Mouse (Mus musculus) lung, adult 2 months (tissue): ENCODE results near the gene Selenbp2.
"Not testable (repeated sequence)": the region's sequence is repeated elsewhere in the genome, so short reads cannot be mapped to it uniquely, and the experiment has no call there.

ENCODE experiments used
- CTCF ChIP-seq: fragments of 200-500 bp; IDR thresholded peaks from 2 replicates; pipeline ENCODE4 v1.5.1; 2011; ENCODE audit warnings: mild to moderate bottlenecking, low read length, control low read depth; ENCODE audit not compliant: insufficient read depth
- POLR2A ChIP-seq: fragments of 200-500 bp; IDR thresholded peaks from 2 replicates; pipeline ENCODE4 v1.6.1; 2011; ENCODE audit warnings: low read depth, mild to moderate bottlenecking, control low read depth, low read length, borderline replicate concordance; ENCODE audit errors: extremely low read depth

DNA sequence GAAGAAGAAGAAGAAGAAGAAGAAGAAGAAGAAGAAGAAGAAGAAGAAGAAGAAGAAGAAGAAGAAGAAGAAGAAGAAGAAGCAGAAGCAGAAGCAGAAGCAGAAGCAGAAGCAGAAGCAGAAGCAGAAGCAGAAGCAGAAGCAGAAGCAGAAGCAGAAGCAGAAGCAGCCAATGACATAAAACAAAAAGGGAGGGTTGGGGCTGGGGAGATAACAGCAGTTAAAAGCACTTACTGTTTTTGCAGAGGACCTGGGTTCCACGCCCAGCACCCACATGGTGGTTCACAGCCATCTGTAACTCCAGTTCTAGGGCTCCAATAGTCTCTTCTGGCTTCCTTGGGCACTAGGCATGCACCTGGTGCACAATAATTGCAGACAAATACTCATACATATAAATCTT, 4.2 kb upstream of the Selenbp2 start:
- not testable (repeated sequence) for TF ChIP-seq CTCF, POLR2A
